Mouse (Mus musculus) E14TG2a.4 (cell line): Measurements from ENCODE around the gene Stard3.

Experiments used
- H3K27me3 ChIP-seq: 2 replicates; pipeline ENCODE4 v1.6.1; 2014; ENCODE audit warnings: low read length, control low read depth; ENCODE audit not compliant: insufficient read depth
- H3K36me3 ChIP-seq: 2 replicates; pipeline ENCODE4 v1.6.1; 2014; ENCODE audit warnings: low read length, control low read depth; ENCODE audit not compliant: insufficient read depth
- H3K4me1 ChIP-seq: replicated peaks from 2 replicates; pipeline ENCODE4 v1.6.1; 2014; ENCODE audit warnings: low read depth, low read length, control low read depth
- H3K4me3 ChIP-seq: replicated peaks from 2 replicates; pipeline ENCODE4 v1.5.1; 2014; ENCODE audit warnings: mild to moderate bottlenecking, low read length
- H3K9me3 ChIP-seq: 2 replicates; pipeline ENCODE4 v1.6.1; 2014; ENCODE audit warnings: low read length, control low read depth
- CTCF ChIP-seq: conservative IDR thresholded peaks from 2 replicates; pipeline ENCODE4 v1.5.1; 2014; ENCODE audit warnings: low read length
- NANOG ChIP-seq: IDR thresholded peaks from 2 replicates; pipeline ENCODE4 v1.6.1; 2014; ENCODE audit warnings: borderline replicate concordance, low read length, mixed read lengths
- POU5F1 ChIP-seq: IDR thresholded peaks from 2 replicates; pipeline ENCODE4 v1.6.1; 2014; ENCODE audit warnings: low read length, borderline replicate concordance

The Stard3 gene

GRCm38 (mm10) chr11:98320806-98321676, 37.1 kb upstream of the Stard3 start:
- TF ChIP-seq CTCF, result no peak
- no peak for TF ChIP-seq POU5F1
- Histone ChIP-seq H3K4me3 (peak overlapping the region; percentile 46), H3K36me3 (no peaks in the 10 kb centered on the region), H3K27me3 (peaks cover 100% of the 10 kb centered on the region), H3K9me3 (no peaks in the 10 kb centered on the region), H3K4me1 (peaks cover 50% of the 10 kb centered on the region)

- H3K27me3 ChIP-seq, result peaks cover 100% of the 10 kb centered on the region
- TF ChIP-seq POU5F1 (no peak), NANOG (no peak), CTCF (no peak)
- peaks cover 53% of the 10 kb centered on the region for H3K4me1 ChIP-seq
- no peaks in the 10 kb centered on the region for H3K9me3 ChIP-seq
- no peak overlapping the region for H3K4me3 ChIP-seq
- H3K36me3 ChIP-seq, result no peaks in the 10 kb centered on the region
Measured at GRCm38 (mm10) chr11:98321677-98322003, 36.5 kb upstream of the Stard3 start.

- no peaks in the 10 kb centered on the region for H3K36me3 ChIP-seq
- TF ChIP-seq POU5F1, result no peak
- no peak for TF ChIP-seq CTCF
- TF ChIP-seq NANOG, result no peak
- H3K4me1 ChIP-seq, result peaks cover 58% of the 10 kb centered on the region
- H3K9me3 ChIP-seq, result no peaks in the 10 kb centered on the region
- H3K27me3 ChIP-seq, result peaks cover 100% of the 10 kb centered on the region
- H3K4me3 ChIP-seq, result no peak overlapping the region
Measured at GRCm38 (mm10) chr11:98322159-98322558, 36.0 kb upstream of the Stard3 start.

GRCm38 (mm10) chr11:98323136-98323866, 34.9 kb upstream of the Stard3 start:
- Histone ChIP-seq H3K9me3 (no peaks in the 10 kb centered on the region), H3K36me3 (no peaks in the 10 kb centered on the region), H3K27me3 (peaks cover 100% of the 10 kb centered on the region), H3K4me1 (peaks cover 63% of the 10 kb centered on the region), H3K4me3 (no peak overlapping the region)
- TF ChIP-seq POU5F1, result no peak
- no peak for TF ChIP-seq CTCF
- no peak for TF ChIP-seq NANOG

- no peaks in the 10 kb centered on the region for H3K36me3 ChIP-seq
Measured at GRCm38 (mm10) chr11:98323933-98324332, 34.2 kb upstream of the Stard3 start.

GRCm38 (mm10) chr11:98325191-98325820, 32.9 kb upstream of the Stard3 start:
- H3K4me3 ChIP-seq, result no peak overlapping the region
- peaks cover 62% of the 10 kb centered on the region for H3K4me1 ChIP-seq
- H3K27me3 ChIP-seq, result peaks cover 100% of the 10 kb centered on the region
- no peaks in the 10 kb centered on the region for H3K9me3 ChIP-seq
- no peak for TF ChIP-seq NANOG
- no peaks in the 10 kb centered on the region for H3K36me3 ChIP-seq

More at GRCm38 (mm10) chr11:98323933-98324332, 34.2 kb upstream of the Stard3 start:
- TF ChIP-seq POU5F1 (no peak), NANOG (peak; percentile 52; the same call in 1 of the 2 replicates)
- H3K27me3 ChIP-seq, result peaks cover 100% of the 10 kb centered on the region
- peaks cover 58% of the 10 kb centered on the region for H3K4me1 ChIP-seq
- H3K9me3 ChIP-seq, result no peaks in the 10 kb centered on the region
- H3K4me3 ChIP-seq, result no peak overlapping the region

GRCm38 (mm10) chr11:98325821-98326218, 32.3 kb upstream of the Stard3 start:
- Histone ChIP-seq H3K27me3 (peaks cover 100% of the 10 kb centered on the region), H3K36me3 (no peaks in the 10 kb centered on the region), H3K4me3 (no peak overlapping the region), H3K4me1 (peaks cover 61% of the 10 kb centered on the region), H3K9me3 (no peaks in the 10 kb centered on the region)
- TF ChIP-seq POU5F1, result no peak
- TF ChIP-seq NANOG, result no peak
- no peak for TF ChIP-seq CTCF

- Histone ChIP-seq H3K36me3 (no peaks in the 10 kb centered on the region), H3K27me3 (peaks cover 100% of the 10 kb centered on the region), H3K4me3 (peak overlapping the region; percentile 70), H3K9me3 (no peaks in the 10 kb centered on the region), H3K4me1 (peaks cover 54% of the 10 kb centered on the region)
- TF ChIP-seq CTCF (no peak), POU5F1 (no peak), NANOG (no peak)
Measured at GRCm38 (mm10) chr11:98326741-98327135, 31.4 kb upstream of the Stard3 start.
